Mouse (Mus musculus): ENCODE data around the gene Kncn.

Kncn gene

GRCm38 (mm10) chr4:115878828-115879227, 5.4 kb upstream of the Kncn start:
- no peak for DNase-seq (ENCODE audit: low spot score in 2 of 2)

GRCm38 (mm10) chr4:115881183-115881582, 3.0 kb upstream of the Kncn start:
- DNase-seq (ENCODE audit: low spot score in 2 of 2), result no peak

GRCm38 (mm10) chr4:115882195-115882594, 2.0 kb upstream of the Kncn start:
- DNase-seq (ENCODE audit: low spot score in 2 of 2), result no peak

GRCm38 (mm10) chr4:115885846-115886245, 1.6 kb downstream of the Kncn start:
- DNase-seq (ENCODE audit: low spot score in 2 of 2), result no peak

- DNase-seq (ENCODE audit: low spot score in 2 of 2), result no peak
Observed at GRCm38 (mm10) chr4:115886875-115887274, 2.7 kb downstream of the Kncn start.

GRCm38 (mm10) chr4:115890066-115890465, 5.9 kb downstream of the Kncn start:
- DNase-seq (ENCODE audit: low spot score in 2 of 2), result no peak

- DNase-seq (ENCODE audit: low spot score in 2 of 2), result no peak
Observed at GRCm38 (mm10) chr4:115890553-115890952, 6.4 kb downstream of the Kncn start, which contains the start of gene 6430628N08Rik. 6430628N08Rik (plus strand) TSS chr4:115890665.

- DNase-seq (ENCODE audit: low spot score in 2 of 2), result no peak
Observed at GRCm38 (mm10) chr4:115894281-115894680, 10.1 kb downstream of the Kncn start.

- no peak for DNase-seq (ENCODE audit: low spot score in 2 of 2)
Observed at GRCm38 (mm10) chr4:115897901-115898631, 13.9 kb downstream of the Kncn start.

- peak; percentile 34 to 62 for DNase-seq (ENCODE audit: low spot score in 2 of 2)
Observed at GRCm38 (mm10) chr4:115902816-115903215, 18.6 kb downstream of the Kncn start.

- no peak for DNase-seq (ENCODE audit: low spot score in 2 of 2)
Observed at GRCm38 (mm10) chr4:115904375-115904774, 20.2 kb downstream of the Kncn start.

GRCm38 (mm10) chr4:115905701-115906100, 21.5 kb downstream of the Kncn start:
- DNase-seq (ENCODE audit: low spot score in 2 of 2), result no peak

- DNase-seq (ENCODE audit: low spot score in 2 of 2), result no peak
Observed at GRCm38 (mm10) chr4:115906791-115907190, 22.6 kb downstream of the Kncn start.

- DNase-seq (ENCODE audit: low spot score in 2 of 2), result no peak
Observed at GRCm38 (mm10) chr4:115907994-115908393, 23.8 kb downstream of the Kncn start.

- no peak for DNase-seq (ENCODE audit: low spot score in 2 of 2)
Observed at GRCm38 (mm10) chr4:115908641-115909040, 24.4 kb downstream of the Kncn start.

GRCm38 (mm10) chr4:115911586-115911985, 27.4 kb downstream of the Kncn start:
- no peak for DNase-seq (ENCODE audit: low spot score in 2 of 2)

GRCm38 (mm10) chr4:115919911-115920310, 35.7 kb downstream of the Kncn start:
- DNase-seq (ENCODE audit: low spot score in 2 of 2), result no peak

- no peak for DNase-seq (ENCODE audit: low spot score in 2 of 2)
Observed at GRCm38 (mm10) chr4:115922688-115923087, 38.5 kb downstream of the Kncn start.

- DNase-seq (ENCODE audit: low spot score in 2 of 2), result no peak
Observed at GRCm38 (mm10) chr4:115923262-115923880, 39.2 kb downstream of the Kncn start.

GRCm38 (mm10) chr4:115927637-115928036, 43.4 kb downstream of the Kncn start:
- no peak for DNase-seq (ENCODE audit: low spot score in 2 of 2)

GRCm38 (mm10) chr4:115931556-115932088, 47.4 kb downstream of the Kncn start:
- DNase-seq (ENCODE audit: low spot score in 2 of 2), result no peak

- DNase-seq (ENCODE audit: low spot score in 2 of 2), result no peak
Observed at GRCm38 (mm10) chr4:115935835-115936581, 51.8 kb downstream of the Kncn start.
